Mouse (Mus musculus) liver, adult 2 months (tissue): ENCODE results near the gene Kdsr.

Experiments used
- CTCF ChIP-seq: fragments of 200-500 bp; IDR thresholded peaks from 2 replicates; pipeline ENCODE4 v1.5.1; 2011; ENCODE audit warnings: low read depth, low read length, control low read depth
- POLR2A ChIP-seq: fragments of 200-500 bp; IDR thresholded peaks from 2 replicates; pipeline ENCODE4 v1.6.1; 2011; ENCODE audit warnings: low read length, control low read depth; ENCODE audit not compliant: insufficient read depth; ENCODE audit errors: extremely low read depth

- no peak for TF ChIP-seq CTCF
- TF ChIP-seq POLR2A: no peak
Measured at GRCm38 (mm10) chr1:106760750-106761149, 1.2 kb upstream of the Kdsr start.
